Mouse (Mus musculus): ENCODE measurements at regions not wholly inside any gene's neighbourhood (a gene's known extent, or its start where the extent isn't known, plus 50 kb on each side); places are given as distances from the start of the nearest gene placed in this dataset.

DNA sequence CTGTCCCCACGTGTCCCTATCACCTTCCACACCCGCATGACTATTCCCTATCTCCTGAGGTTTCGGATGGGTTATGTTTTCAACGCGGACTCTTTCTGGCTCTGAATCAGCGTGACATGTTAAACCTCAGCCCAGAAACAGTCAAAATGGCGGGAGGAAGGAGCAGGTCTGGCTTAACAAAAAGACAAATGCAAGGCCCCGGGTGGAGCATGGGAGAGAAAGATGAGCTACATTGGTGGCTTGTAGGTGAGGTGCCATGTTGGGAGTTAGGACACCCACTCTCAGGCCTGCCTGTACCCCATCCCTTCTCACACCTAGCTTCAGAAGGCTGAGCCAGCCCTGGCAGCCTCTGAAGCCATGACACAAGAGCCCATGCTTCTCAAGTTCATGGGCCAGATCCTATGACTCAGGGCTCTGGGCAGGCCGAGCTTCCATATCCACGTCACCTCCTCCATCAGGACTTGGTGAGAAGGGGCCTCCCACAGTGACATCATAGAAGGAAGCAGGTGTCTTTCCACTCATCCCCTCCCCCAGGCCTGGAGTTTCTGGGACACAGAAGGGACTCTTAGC, 80.5 kb downstream of the Cpn2 start:
- TF ChIP-seq POLR2A (IDR thresholded peaks at IDR 0.05; ENCODE audit: low read depth, low read length) (no peak), CTCF (conservative IDR thresholded peaks at IDR 0.05; ENCODE audit: insufficient read depth, insufficient read length, low read depth, low read length) (no peak)

Measured in kidney, adult 2 months (tissue).